Mouse (Mus musculus) forebrain, postnatal 0 days (tissue): ENCODE data around the gene Srf. TPM values are rescaled to one million over a fixed set of nuclear protein-coding genes. Genes with fewer than 3 reads are reported as not detected.

Experiments used
- ATAC-seq: fragments of 200-750 bp; cut with Nextera tagmentation; 2 replicates; pipeline ENCODE4 v1.8.0; 2017; ENCODE audit warnings: mild to moderate bottlenecking, moderate library complexity
- DNase-seq: peaks from one replicate; pipeline ENCODE4 v3.0.0-alpha.2; 2015
- H3K27ac ChIP-seq: fragments of 300-500 bp; sonication (generic); 2 replicates; pipeline ENCODE4 v1.5.1; 2014; ENCODE audit warnings: low read depth, mild to moderate bottlenecking, antibody characterized with exemption, low read length, moderate library complexity, mixed read lengths
- H3K27me3 ChIP-seq: fragments of 300-500 bp; sonication (generic); 2 replicates; pipeline ENCODE4 v1.6.1; 2014; ENCODE audit warnings: mild to moderate bottlenecking, low read length, mixed read lengths; ENCODE audit not compliant: insufficient read depth
- H3K36me3 ChIP-seq: fragments of 300-500 bp; sonication (generic); 2 replicates; pipeline ENCODE4 v1.6.1; 2014; ENCODE audit warnings: mild to moderate bottlenecking, moderate library complexity; ENCODE audit not compliant: insufficient read depth
- H3K4me1 ChIP-seq: fragments of 300-500 bp; sonication (generic); 2 replicates; pipeline ENCODE4 v1.6.1; 2014; ENCODE audit warnings: antibody characterized with exemption; ENCODE audit not compliant: insufficient read depth
- H3K4me2 ChIP-seq: fragments of 300-500 bp; sonication (generic); 2 replicates; pipeline ENCODE4 v1.6.1; 2014; ENCODE audit warnings: low read depth, mild to moderate bottlenecking, moderate library complexity
- H3K4me3 ChIP-seq: fragments of 300-500 bp; sonication (generic); 2 replicates; pipeline ENCODE4 v1.5.1; 2014; ENCODE audit warnings: low read depth, low read length, mixed read lengths
- H3K9ac ChIP-seq: fragments of 300-500 bp; sonication (generic); 2 replicates; pipeline ENCODE4 v1.6.1; 2014; ENCODE audit warnings: mild to moderate bottlenecking
- H3K9me3 ChIP-seq: fragments of 300-500 bp; sonication (generic); 2 replicates; pipeline ENCODE4 v1.6.1; 2016; ENCODE audit warnings: low read length
- CTCF ChIP-seq: sonication (generic); IDR thresholded peaks from 2 replicates; pipeline ENCODE4 v1.5.1; 2016; ENCODE audit warnings: antibody characterized with exemption, control low read depth, low read depth
- WGBS: fragments of 180-500 bp; shearing (Covaris S2); extraction: QIAGEN DNeasy Blood & Tissue Kit; methylation state at CpG from one replicate; pipeline ENCODE4 v1.1.7; 2014; 5-methylcytosine and 5-hydroxymethylcytosine counted together
- polyA plus RNA-seq: library from polyadenylated mRNA; unstranded; fragments of >200 nt; fragmentation: Nextera tagmentation; extraction: Ambion mirVana; gene quantifications from 2 replicates; pipeline ENCODE4 v1.2.1, GENCODE M21; 2015
- total RNA-seq: library from RNA; depleted of rRNA; stranded (reverse); fragments of >200 nt; gene quantifications from 2 replicates; pipeline ENCODE4 v1.2.3, GENCODE M21; 2014; rRNA removed

The Srf gene
- 47.2 and 57.0 TPM in 2 replicates for total RNA-seq
- 2.3 and 2.4 TPM in 2 replicates for polyA plus RNA-seq

DNA sequence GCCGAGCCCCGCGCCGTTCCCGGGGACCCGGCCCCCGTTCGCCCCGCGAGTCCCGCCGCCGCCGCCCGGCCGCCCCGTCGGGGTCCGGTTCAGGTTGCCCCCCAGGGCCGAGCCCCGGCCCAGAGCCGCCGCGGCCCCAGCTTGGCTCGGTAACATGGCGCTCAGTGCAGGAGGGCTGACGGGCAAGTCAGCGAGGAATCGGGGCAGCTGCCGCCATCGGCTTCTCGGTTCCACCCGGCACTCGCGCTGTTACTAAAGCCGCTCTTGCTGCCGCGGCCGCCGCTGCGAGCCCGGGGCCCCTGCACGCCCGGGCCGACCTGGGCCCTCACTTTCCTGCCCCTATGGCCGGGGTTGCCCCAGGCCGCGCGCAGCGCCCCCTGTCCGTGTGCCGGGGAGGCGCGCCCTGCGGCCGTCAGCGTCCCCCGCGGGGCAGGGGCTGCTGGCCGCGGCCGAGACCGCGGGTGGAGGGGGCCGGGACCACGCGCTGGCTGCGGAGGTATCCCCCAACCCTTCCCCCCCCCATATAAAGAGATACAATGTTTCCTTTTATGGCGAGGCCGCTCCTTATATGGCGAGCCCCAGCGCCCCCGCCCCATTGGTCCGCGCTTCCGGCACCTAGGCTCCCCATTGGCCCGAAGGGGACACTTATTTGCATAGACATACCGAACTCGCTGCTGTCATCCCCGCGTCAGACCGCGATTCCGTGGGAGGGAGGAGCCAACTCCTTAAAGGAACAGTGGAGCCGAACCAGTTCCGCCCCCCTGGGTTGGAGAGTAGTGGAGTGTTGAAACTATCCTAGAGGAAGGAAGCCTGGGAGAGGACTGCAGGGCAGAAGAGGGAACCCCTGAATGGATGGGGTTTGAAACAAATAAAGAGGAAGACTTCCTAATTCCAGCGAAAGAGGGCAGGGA is at the start of gene Srf:
Srf (minus strand) TSS at position 503 of the 911 bp plus-strand sequence.
- H3K9ac ChIP-seq, result peak within 1 kb of the TSS; percentile 94
- under 1% methylated on average over 83 of the region's 87 CpGs for WGBS
- H3K27me3 ChIP-seq, result no peaks in the 10 kb centered on the region
- H3K4me2 ChIP-seq, result peak within 1 kb of the TSS; percentile 91
- peak within 1 kb of the TSS; percentile 94 for H3K27ac ChIP-seq
- DNase-seq (peak; percentile 99), ATAC-seq (peak; percentile 95)
- no peaks in the 10 kb centered on the region for H3K9me3 ChIP-seq
- peak; percentile 48 for TF ChIP-seq CTCF
- peak within 1 kb of the TSS; percentile 100 for H3K4me3 ChIP-seq
- peaks cover 22% of the 10 kb centered on the region for H3K4me1 ChIP-seq
- peaks cover 13% of the 10 kb centered on the region for H3K36me3 ChIP-seq

DNA sequence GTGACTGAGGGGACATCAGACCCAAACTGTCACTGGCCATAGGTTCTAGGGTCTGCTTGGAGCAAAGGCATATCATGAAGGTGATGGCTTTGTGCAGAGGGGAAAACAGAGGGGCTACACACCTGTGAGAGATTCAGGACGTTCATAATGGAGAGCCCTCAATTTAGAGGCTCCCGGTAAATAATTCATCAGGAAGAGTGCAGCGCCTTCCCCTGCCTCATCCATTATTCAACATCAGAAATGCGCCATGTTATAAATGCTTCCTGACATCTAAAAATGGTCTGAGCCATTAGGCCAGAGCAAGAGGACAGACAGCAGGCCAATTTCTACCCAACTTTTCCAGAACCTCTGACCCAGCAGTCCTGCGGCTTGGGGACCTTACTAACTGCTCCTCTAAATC is 49.2 kb upstream of the Srf start:
- no peak overlapping the region for H3K9ac ChIP-seq
- TF ChIP-seq CTCF, result no peak
- DNase-seq (no peak), ATAC-seq (no peak)
- H3K27me3 ChIP-seq, result no peaks in the 10 kb centered on the region
- 49% methylated on average over 5 of the region's 5 CpGs for WGBS
- H3K27ac ChIP-seq, result no peak overlapping the region
- no peak overlapping the region for H3K4me3 ChIP-seq
- H3K36me3 ChIP-seq, result no peaks in the 10 kb centered on the region
- H3K4me2 ChIP-seq, result no peak overlapping the region
- no peaks in the 10 kb centered on the region for H3K9me3 ChIP-seq
- peaks cover 6% of the 10 kb centered on the region; the same call in 1 of the 2 replicates for H3K4me1 ChIP-seq

DNA sequence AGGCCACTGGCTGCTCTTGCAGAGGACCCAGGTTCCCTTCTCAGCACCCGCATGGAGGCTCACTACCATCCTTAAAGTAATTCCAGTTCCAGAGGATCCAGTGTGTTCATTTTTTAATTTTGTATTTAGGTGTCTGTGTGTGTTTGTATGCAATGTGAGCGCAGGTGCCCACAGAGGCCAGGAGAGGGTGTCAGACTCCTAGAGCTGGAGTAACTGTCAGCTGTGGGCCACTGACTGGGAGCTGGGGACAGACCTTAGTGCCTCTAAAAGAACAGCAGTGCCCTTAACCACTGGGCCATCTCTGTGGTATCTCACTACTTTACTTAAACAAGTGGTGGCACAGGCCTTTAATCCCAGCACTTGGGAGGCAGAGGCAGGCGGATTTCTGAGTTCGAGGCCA is 47.3 kb upstream of the Srf start:
- H3K4me2 ChIP-seq, result no peak overlapping the region
- no peaks in the 10 kb centered on the region for H3K9me3 ChIP-seq
- no peak overlapping the region for H3K9ac ChIP-seq
- H3K36me3 ChIP-seq, result no peaks in the 10 kb centered on the region
- no peaks in the 10 kb centered on the region for H3K27me3 ChIP-seq
- H3K4me3 ChIP-seq, result no peak overlapping the region
- H3K27ac ChIP-seq, result no peak overlapping the region
- ATAC-seq, result no peak
- H3K4me1 ChIP-seq, result peaks cover 6% of the 10 kb centered on the region; the same call in 1 of the 2 replicates
- TF ChIP-seq CTCF, result no peak
- DNase-seq, result no peak
- 99% methylated on average over 4 of the region's 4 CpGs for WGBS

DNA sequence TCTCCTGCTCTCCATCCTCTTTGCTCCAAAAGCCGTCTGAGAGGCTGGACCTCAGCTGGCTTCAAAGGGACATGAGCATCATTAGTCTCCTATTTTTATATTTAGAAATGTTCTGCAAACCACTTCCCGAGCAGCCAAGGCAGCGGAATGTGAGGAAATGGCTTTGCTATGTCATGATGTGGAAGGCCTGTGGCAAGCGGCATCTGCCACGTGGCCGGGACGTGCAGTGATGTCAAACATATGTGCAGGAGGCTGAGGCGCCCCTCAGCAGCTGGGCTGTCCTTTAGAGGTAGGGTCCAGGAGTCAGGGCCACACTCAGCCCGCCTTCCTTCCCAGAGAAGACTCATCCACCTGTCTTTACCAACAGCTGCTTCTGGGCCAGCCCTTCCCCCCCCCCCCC is 46.2 kb upstream of the Srf start:
- Histone ChIP-seq H3K4me3 (no peak overlapping the region), H3K4me2 (no peak overlapping the region), H3K27me3 (no peaks in the 10 kb centered on the region), H3K9me3 (no peaks in the 10 kb centered on the region), H3K9ac (no peak overlapping the region), H3K4me1 (peaks cover 6% of the 10 kb centered on the region; the same call in 1 of the 2 replicates), H3K27ac (no peak overlapping the region), H3K36me3 (no peaks in the 10 kb centered on the region)
- no peak for DNase-seq
- TF ChIP-seq CTCF, result no peak
- no peak for ATAC-seq
- 80% methylated on average over 9 of the region's 9 CpGs for WGBS

DNA sequence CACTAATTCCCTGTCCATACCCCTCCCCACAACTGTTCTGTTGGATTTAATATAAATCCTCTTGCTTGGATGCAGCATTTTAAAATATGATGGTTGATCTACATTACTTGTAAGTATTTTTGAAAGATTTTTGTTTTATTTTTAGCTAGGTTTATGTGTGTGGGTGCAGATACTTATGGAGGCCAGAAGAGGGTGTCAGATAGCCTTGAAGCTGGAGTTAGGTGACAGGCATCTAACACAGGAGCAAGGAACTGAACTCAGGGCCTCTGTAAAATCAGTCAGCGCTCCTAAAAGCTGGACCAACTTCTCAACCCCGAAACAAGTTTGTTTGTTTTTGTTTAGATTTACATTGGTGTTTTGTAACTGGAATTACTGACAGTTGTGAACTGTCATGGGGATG is 44.6 kb upstream of the Srf start:
- Histone ChIP-seq H3K4me2 (no peak overlapping the region), H3K4me3 (no peak overlapping the region), H3K9me3 (no peaks in the 10 kb centered on the region), H3K9ac (no peak overlapping the region), H3K4me1 (peaks cover 6% of the 10 kb centered on the region; the same call in 1 of the 2 replicates), H3K36me3 (no peaks in the 10 kb centered on the region), H3K27ac (no peak overlapping the region), H3K27me3 (no peaks in the 10 kb centered on the region)
- no peak for TF ChIP-seq CTCF
- DNase-seq, result no peak
- no peak for ATAC-seq
- WGBS, result 92% methylated on average over 2 of the region's 2 CpGs

DNA sequence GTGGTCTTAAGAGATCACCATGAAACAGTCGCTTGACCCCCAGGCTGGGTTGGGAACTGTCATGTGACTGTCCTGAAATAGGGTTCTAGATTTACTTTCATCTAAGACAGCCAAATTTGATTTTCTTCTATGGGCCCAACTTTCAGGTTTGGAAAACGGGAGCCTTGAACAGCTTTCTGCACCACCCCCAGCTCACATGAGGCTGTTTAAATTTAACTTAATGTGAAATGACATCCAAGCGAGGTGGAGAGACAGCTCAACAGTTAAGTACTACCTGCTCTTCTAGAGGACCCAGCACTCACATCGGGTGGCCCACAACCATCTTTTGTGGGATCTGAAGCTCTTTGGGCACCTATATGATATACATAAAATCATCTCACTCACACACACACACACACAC is 43.0 kb upstream of the Srf start:
- Histone ChIP-seq H3K4me1 (no peaks in the 10 kb centered on the region), H3K9ac (no peak overlapping the region), H3K36me3 (no peaks in the 10 kb centered on the region), H3K9me3 (no peaks in the 10 kb centered on the region), H3K4me2 (no peak overlapping the region), H3K27me3 (no peaks in the 10 kb centered on the region), H3K4me3 (no peak overlapping the region), H3K27ac (no peak overlapping the region)
- ATAC-seq, result no peak
- TF ChIP-seq CTCF, result no peak
- WGBS, result 77% methylated on average over 4 of the region's 4 CpGs
- no peak for DNase-seq

DNA sequence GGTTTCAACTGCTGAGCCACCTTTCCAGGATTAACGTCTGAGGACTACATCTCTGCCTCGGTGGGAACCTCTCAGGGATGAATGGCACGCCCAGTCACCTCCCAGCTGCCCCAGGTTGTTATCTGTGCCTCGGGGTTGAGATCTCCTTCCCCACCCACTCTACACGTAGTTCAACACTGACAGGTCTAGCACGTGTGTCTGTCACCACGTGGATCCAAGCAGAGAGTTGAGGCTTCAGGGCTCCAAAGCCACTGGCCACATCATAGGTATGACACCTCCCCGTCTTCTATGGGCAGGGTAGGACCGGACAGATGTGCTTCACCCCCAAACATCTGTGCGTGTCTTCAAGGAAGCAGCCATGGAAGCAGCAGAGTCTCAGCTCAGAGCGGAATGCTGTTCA is 42.0 kb upstream of the Srf start:
- no peak overlapping the region for H3K4me3 ChIP-seq
- H3K9me3 ChIP-seq, result no peaks in the 10 kb centered on the region
- ATAC-seq (no peak), DNase-seq (no peak)
- no peaks in the 10 kb centered on the region for H3K36me3 ChIP-seq
- TF ChIP-seq CTCF, result no peak
- H3K27me3 ChIP-seq, result no peaks in the 10 kb centered on the region
- no peak overlapping the region for H3K9ac ChIP-seq
- no peak overlapping the region for H3K27ac ChIP-seq
- 96% methylated on average over 11 of the region's 11 CpGs for WGBS
- H3K4me2 ChIP-seq, result no peak overlapping the region
- H3K4me1 ChIP-seq, result no peaks in the 10 kb centered on the region
